Mouse (Mus musculus) embryonic facial prominence, embryonic 12.5 days (tissue): ENCODE results near the gene Chrna9. TPM values are rescaled to one million over a fixed set of nuclear protein-coding genes. Genes with fewer than 3 reads are reported as not detected.

ENCODE experiments used
- ATAC-seq: fragments of 200-750 bp; cut with Nextera tagmentation; 2 replicates; pipeline ENCODE4 v1.8.0; 2017; ENCODE audit not compliant: insufficient number of reproducible peaks, insufficient read depth, low FRiP score, low TSS enrichment
- H3K27ac ChIP-seq: fragments of 300-500 bp; sonication (generic); 2 replicates; pipeline ENCODE4 v1.5.1; 2016; ENCODE audit warnings: mild to moderate bottlenecking
- H3K27me3 ChIP-seq: fragments of 300-500 bp; sonication (generic); 2 replicates; pipeline ENCODE4 v1.6.1; 2016; ENCODE audit warnings: mild to moderate bottlenecking, moderate library complexity
- H3K36me3 ChIP-seq: fragments of 300-500 bp; sonication (generic); 2 replicates; pipeline ENCODE4 v1.6.1; 2016; ENCODE audit warnings: mild to moderate bottlenecking
- H3K4me1 ChIP-seq: fragments of 300-500 bp; sonication (generic); 2 replicates; pipeline ENCODE4 v1.6.1; 2016
- H3K4me2 ChIP-seq: fragments of 300-500 bp; sonication (generic); replicated peaks from 2 replicates; pipeline ENCODE4 v1.6.1; 2016; ENCODE audit warnings: mild to moderate bottlenecking, moderate library complexity
- H3K4me3 ChIP-seq: fragments of 300-500 bp; sonication (generic); 2 replicates; pipeline ENCODE4 v1.5.1; 2016; ENCODE audit warnings: mild to moderate bottlenecking
- H3K9ac ChIP-seq: fragments of 300-500 bp; sonication (generic); 2 replicates; pipeline ENCODE4 v1.6.1; 2016; ENCODE audit warnings: mild to moderate bottlenecking, moderate library complexity
- H3K9me3 ChIP-seq: fragments of 300-500 bp; sonication (generic); 2 replicates; pipeline ENCODE4 v1.6.1; 2016; ENCODE audit warnings: mild to moderate bottlenecking, moderate library complexity
- WGBS: fragments of 180-500 bp; shearing (Covaris S2); methylation state at CpG from one replicate; pipeline ENCODE4 v1.1.7; 2016; 5-methylcytosine and 5-hydroxymethylcytosine counted together
- polyA plus RNA-seq: library from polyadenylated mRNA; unstranded; fragments of >200 nt; fragmentation: Nextera tagmentation; extraction: Ambion mirVana; gene quantifications from 2 replicates; pipeline ENCODE4 v1.2.1, GENCODE M21; 2016

The Chrna9 gene
- polyA plus RNA-seq, 1 experiment from 2014 or later: 1.1 TPM

- Histone ChIP-seq H3K4me2 (no peak overlapping the region), H3K27me3 (no peaks in the 10 kb centered on the region), H3K4me3 (no peak overlapping the region), H3K27ac (no peak overlapping the region), H3K9ac (no peak overlapping the region), H3K9me3 (peaks cover 16% of the 10 kb centered on the region; the same call in 1 of the 2 replicates), H3K36me3 (no peaks in the 10 kb centered on the region), H3K4me1 (0 out of 2 replicates have a peak, but pooled peaks cover 6% of the 10 kb centered on the region)
- 91% methylated on average over 10 of the region's 10 CpGs for WGBS
- ATAC-seq: no peak
These were observed 32.8 kb upstream of the Chrna9 start for GRCm38 (mm10) chr5:65901868-65902418.

- Histone ChIP-seq H3K9me3 (peaks cover 16% of the 10 kb centered on the region; the same call in 1 of the 2 replicates), H3K36me3 (no peaks in the 10 kb centered on the region), H3K4me3 (no peak overlapping the region), H3K4me1 (0 out of 2 replicates have a peak, but pooled peaks cover 6% of the 10 kb centered on the region), H3K27ac (no peak overlapping the region), H3K4me2 (no peak overlapping the region), H3K27me3 (no peaks in the 10 kb centered on the region), H3K9ac (no peak overlapping the region)
- 91% methylated on average over 9 of the region's 9 CpGs for WGBS
- ATAC-seq: no peak
These were observed 31.9 kb upstream of the Chrna9 start for GRCm38 (mm10) chr5:65902811-65903210.

- Histone ChIP-seq H3K4me3 (no peak overlapping the region), H3K4me1 (0 out of 2 replicates have a peak, but pooled peaks cover 6% of the 10 kb centered on the region), H3K27me3 (no peaks in the 10 kb centered on the region), H3K36me3 (no peaks in the 10 kb centered on the region), H3K9me3 (peaks cover 16% of the 10 kb centered on the region; the same call in 1 of the 2 replicates), H3K4me2 (no peak overlapping the region), H3K27ac (no peak overlapping the region), H3K9ac (no peak overlapping the region)
- WGBS: 93% methylated on average over 4 of the region's 4 CpGs
- ATAC-seq: no peak
These were observed 30.2 kb upstream of the Chrna9 start for GRCm38 (mm10) chr5:65904476-65904875.

GRCm38 (mm10) chr5:65908751-65909150 lies 26.0 kb upstream of the Chrna9 start:
- Histone ChIP-seq H3K27ac (no peak overlapping the region), H3K9me3 (0 out of 2 replicates have a peak, but pooled peaks cover 8% of the 10 kb centered on the region), H3K4me1 (no peaks in the 10 kb centered on the region), H3K27me3 (0 out of 2 replicates have a peak, but pooled peaks cover 2% of the 10 kb centered on the region), H3K4me2 (no peak overlapping the region), H3K4me3 (no peak overlapping the region), H3K9ac (no peak overlapping the region), H3K36me3 (no peaks in the 10 kb centered on the region)
- WGBS: 78% methylated on average over 2 of the region's 2 CpGs
- no peak for ATAC-seq

GRCm38 (mm10) chr5:65909321-65909720 lies 25.4 kb upstream of the Chrna9 start:
- no peaks in the 10 kb centered on the region for H3K4me1 ChIP-seq
- H3K4me3 ChIP-seq: no peak overlapping the region
- 0 out of 2 replicates have a peak, but pooled peaks cover 2% of the 10 kb centered on the region for H3K27me3 ChIP-seq
- H3K36me3 ChIP-seq: no peaks in the 10 kb centered on the region
- no peak overlapping the region for H3K4me2 ChIP-seq
- H3K9ac ChIP-seq: no peak overlapping the region
- H3K9me3 ChIP-seq: 0 out of 2 replicates have a peak, but pooled peaks cover 4% of the 10 kb centered on the region
- 78% methylated on average over 4 of the region's 4 CpGs for WGBS
- no peak overlapping the region for H3K27ac ChIP-seq
- ATAC-seq: no peak

- Histone ChIP-seq H3K4me3 (no peak overlapping the region), H3K36me3 (no peaks in the 10 kb centered on the region), H3K4me2 (no peak overlapping the region), H3K9me3 (no peaks in the 10 kb centered on the region), H3K27ac (no peak overlapping the region), H3K9ac (no peak overlapping the region), H3K4me1 (no peaks in the 10 kb centered on the region), H3K27me3 (0 out of 2 replicates have a peak, but pooled peaks cover 2% of the 10 kb centered on the region)
- ATAC-seq: no peak
- WGBS: 86% methylated on average over 4 of the region's 4 CpGs
These were observed 24.3 kb upstream of the Chrna9 start for GRCm38 (mm10) chr5:65910398-65910797.

GRCm38 (mm10) chr5:65911676-65912075 lies 23.0 kb upstream of the Chrna9 start:
- WGBS: 70% methylated on average over 7 of the region's 7 CpGs

GRCm38 (mm10) chr5:65912201-65912600 lies 22.5 kb upstream of the Chrna9 start:
- Histone ChIP-seq H3K4me1 (no peaks in the 10 kb centered on the region), H3K27ac (no peak overlapping the region), H3K4me3 (no peak overlapping the region), H3K36me3 (no peaks in the 10 kb centered on the region), H3K9ac (no peak overlapping the region), H3K9me3 (no peaks in the 10 kb centered on the region), H3K4me2 (no peak overlapping the region), H3K27me3 (0 out of 2 replicates have a peak, but pooled peaks cover 2% of the 10 kb centered on the region)
- no peak for ATAC-seq
- 59% methylated on average over 5 of the region's 5 CpGs for WGBS

More at GRCm38 (mm10) chr5:65911676-65912075, 23.0 kb upstream of the Chrna9 start:
- Histone ChIP-seq H3K9ac (no peak overlapping the region), H3K36me3 (no peaks in the 10 kb centered on the region), H3K27me3 (0 out of 2 replicates have a peak, but pooled peaks cover 2% of the 10 kb centered on the region), H3K4me1 (no peaks in the 10 kb centered on the region), H3K4me3 (no peak overlapping the region), H3K4me2 (no peak overlapping the region), H3K27ac (no peak overlapping the region), H3K9me3 (no peaks in the 10 kb centered on the region)
- ATAC-seq: no peak

- 93% methylated on average over 9 of the region's 9 CpGs for WGBS
- no peak overlapping the region for H3K9ac ChIP-seq
- no peaks in the 10 kb centered on the region for H3K9me3 ChIP-seq
- no peak overlapping the region for H3K4me3 ChIP-seq
- no peaks in the 10 kb centered on the region for H3K36me3 ChIP-seq
- H3K27me3 ChIP-seq: 0 out of 2 replicates have a peak, but pooled peaks cover 2% of the 10 kb centered on the region
- no peak overlapping the region for H3K4me2 ChIP-seq
- no peak for ATAC-seq
- H3K27ac ChIP-seq: no peak overlapping the region
- H3K4me1 ChIP-seq: no peaks in the 10 kb centered on the region
These were observed 21.6 kb upstream of the Chrna9 start for GRCm38 (mm10) chr5:65913126-65913525.

GRCm38 (mm10) chr5:65914342-65914741 lies 20.4 kb upstream of the Chrna9 start:
- Histone ChIP-seq H3K4me3 (no peak overlapping the region), H3K4me2 (no peak overlapping the region), H3K27me3 (0 out of 2 replicates have a peak, but pooled peaks cover 2% of the 10 kb centered on the region), H3K27ac (no peak overlapping the region), H3K4me1 (peaks cover 11% of the 10 kb centered on the region), H3K36me3 (no peaks in the 10 kb centered on the region), H3K9me3 (no peaks in the 10 kb centered on the region), H3K9ac (no peak overlapping the region)
- no peak for ATAC-seq
- 92% methylated on average over 7 of the region's 7 CpGs for WGBS

GRCm38 (mm10) chr5:65916930-65917329 lies 17.8 kb upstream of the Chrna9 start:
- no peak for ATAC-seq
- no peak overlapping the region for H3K27ac ChIP-seq
- peaks cover 11% of the 10 kb centered on the region for H3K4me1 ChIP-seq
- H3K27me3 ChIP-seq: no peaks in the 10 kb centered on the region
- H3K9me3 ChIP-seq: no peaks in the 10 kb centered on the region
- no peak overlapping the region for H3K4me2 ChIP-seq
- no peak overlapping the region for H3K9ac ChIP-seq
- WGBS: 88% methylated on average over 5 of the region's 5 CpGs
- no peak overlapping the region for H3K4me3 ChIP-seq
- no peaks in the 10 kb centered on the region for H3K36me3 ChIP-seq

- Histone ChIP-seq H3K4me2 (no peak overlapping the region), H3K4me1 (peaks cover 11% of the 10 kb centered on the region), H3K9ac (no peak overlapping the region), H3K36me3 (no peaks in the 10 kb centered on the region), H3K9me3 (no peaks in the 10 kb centered on the region), H3K27ac (no peak overlapping the region), H3K4me3 (no peak overlapping the region), H3K27me3 (no peaks in the 10 kb centered on the region)
- WGBS: 76% methylated on average over 3 of the region's 3 CpGs
- ATAC-seq: no peak
These were observed 16.1 kb upstream of the Chrna9 start for GRCm38 (mm10) chr5:65918601-65919000.
